Mouse (Mus musculus) adrenal gland, adult (tissue): ENCODE results near the gene Sprn.

Source experiments
- DNase-seq, 2 experiments: peaks; one replicate each; pipeline ENCODE4 v3.0.0; 2022 to 2023; ENCODE audit warnings: low spot score in 1 of 2; ENCODE audit not compliant: inconsistent age in 2 of 2

Sprn gene

DNA sequence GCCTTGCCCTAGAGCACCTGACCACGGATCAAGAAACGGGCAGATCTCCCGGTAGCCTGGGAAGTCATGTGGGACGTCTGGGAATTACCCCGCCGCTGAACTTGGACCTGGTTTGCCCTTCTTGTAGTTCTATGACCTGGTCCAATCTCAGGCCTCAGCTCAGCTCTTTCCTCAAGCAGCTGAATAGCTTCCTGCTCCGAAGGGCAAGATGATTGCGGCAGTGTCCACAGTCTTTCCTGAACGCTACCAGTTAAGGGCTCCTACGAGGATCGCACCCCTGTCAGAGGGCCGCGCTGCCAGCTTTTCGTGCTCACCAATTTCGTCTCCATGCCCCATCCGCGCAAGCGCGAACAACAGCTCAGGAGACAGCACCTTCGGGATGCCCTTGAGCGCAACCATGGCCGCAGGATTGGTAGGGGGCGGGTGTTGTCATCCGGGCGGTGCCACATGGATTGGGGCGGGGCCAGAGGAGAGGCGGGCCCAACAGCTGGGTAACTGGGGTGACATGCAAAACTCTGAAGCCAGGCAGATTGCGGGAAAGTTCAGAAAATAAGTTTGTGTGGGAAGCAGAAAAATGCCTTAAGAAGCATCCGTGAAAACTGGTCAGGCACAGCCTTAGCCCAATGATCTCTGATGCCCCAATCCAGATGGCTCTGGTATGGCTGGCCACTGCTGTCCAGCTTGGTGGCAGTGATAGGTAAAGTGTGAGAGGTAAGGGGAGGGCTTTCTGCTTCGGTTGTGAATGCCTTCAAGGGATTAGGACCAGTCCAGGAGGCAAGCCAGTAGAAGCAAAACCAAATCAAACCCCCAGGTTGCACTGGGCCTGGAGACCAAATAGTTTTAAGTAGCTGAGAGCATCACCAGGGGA is 52.5 kb downstream of the Sprn start, which contains the start of gene Fuom:
TSS of gene Fuom (minus strand) at position 449 of the 868 bp plus-strand sequence.
- DNase-seq = peak; percentile 96 to 98

- peak in 1 of 2 experiments; percentile 65 for DNase-seq
Observed at GRCm38 (mm10) chr7:140101498-140101897, 53.2 kb downstream of the Sprn start.
